Mouse (Mus musculus) common myeloid progenitor, adult 5-6 weeks (primary cell): ENCODE measurements at regions not wholly inside any gene's neighbourhood (a gene's known extent, or its start where the extent isn't known, plus 50 kb on each side); places are given as distances from the start of the nearest gene placed in this dataset.

ENCODE experiments used
- ATAC-seq: replicated peaks from 2 replicates; pipeline ENCODE4 v1.8.0; 2016; ENCODE audit warnings: low read depth, mild to moderate bottlenecking, moderate TSS enrichment, inconsistent platforms; ENCODE audit not compliant: poor library complexity, severe bottlenecking

DNA sequence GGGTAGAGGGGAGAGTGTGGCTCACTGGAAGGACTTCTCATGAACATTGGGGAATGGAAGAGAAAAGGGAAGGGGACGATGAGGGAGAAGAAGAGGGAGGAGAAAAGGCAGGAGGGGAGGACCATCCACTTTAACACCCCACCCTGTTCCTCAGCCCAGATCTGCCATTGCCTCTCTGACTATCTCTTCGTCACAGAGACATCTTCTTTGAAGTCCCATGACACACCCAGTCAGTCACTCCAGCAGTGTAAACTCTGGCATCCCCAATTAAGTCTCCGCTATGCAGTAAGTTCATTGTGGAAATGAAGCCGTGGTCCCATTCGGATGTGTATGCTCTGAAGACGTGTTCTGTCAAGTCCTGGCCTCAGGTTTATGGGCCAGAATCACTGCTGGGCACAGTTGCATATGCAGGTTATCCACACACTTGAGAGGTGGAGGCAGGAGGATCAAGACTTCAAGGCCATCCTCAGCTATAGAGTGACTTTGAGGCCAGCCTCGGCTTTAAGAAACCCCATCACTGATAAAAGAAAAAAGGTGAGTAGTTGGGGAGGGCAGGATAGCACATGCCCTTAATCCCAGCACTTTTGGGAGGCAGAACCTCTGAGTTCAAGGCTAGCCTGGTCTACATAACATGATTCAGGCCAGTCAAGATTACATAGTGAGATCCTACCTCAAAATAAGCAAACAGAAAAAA, 141.0 kb upstream of the Med13l start:
- ATAC-seq, result no peak

DNA sequence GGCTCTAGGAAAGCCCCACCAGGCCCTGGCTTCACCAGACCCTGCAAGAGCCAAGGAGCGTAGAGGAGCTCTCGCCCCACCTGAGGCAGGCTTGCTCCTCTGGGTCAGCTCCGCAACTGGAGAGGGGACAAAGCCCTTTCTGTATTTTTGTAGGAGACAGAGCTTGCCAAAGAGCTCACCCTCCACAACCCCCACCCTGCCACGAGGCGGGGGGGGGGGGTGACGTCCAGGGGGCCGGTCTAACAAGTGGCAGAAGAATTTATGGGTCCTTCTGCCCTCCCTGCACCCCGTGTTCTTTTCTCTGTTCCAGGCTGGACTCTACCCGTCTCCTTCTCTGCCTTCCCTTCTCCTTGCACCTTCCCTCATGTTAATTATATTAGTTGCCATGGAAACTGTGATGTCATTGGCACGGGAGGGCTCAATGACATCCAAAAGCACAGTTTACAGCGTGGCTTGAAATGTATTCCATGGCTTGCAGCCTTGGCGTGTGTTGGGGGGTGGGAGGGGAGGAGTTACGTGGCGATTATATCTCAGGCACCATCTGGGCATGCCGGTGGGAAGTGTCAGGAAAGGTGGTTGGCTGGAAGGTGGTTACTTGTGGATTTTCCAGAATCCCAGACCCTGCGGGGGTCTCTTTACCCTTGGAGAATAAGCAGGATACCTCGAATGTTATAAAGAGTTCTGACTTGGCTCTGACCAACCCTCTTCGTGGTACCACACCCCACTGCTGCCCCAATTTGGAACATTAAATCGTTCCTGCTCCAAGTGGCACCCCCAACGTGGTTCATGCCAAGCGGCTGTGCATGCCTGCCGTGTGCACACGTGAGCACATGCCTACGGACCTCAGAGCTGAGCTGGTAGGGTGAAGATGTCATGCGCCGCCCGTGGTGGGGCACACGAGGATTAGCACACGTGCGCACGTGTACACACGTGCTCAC, 138.3 kb upstream of the Med13l start:
- ATAC-seq, result peak; percentile 53

DNA sequence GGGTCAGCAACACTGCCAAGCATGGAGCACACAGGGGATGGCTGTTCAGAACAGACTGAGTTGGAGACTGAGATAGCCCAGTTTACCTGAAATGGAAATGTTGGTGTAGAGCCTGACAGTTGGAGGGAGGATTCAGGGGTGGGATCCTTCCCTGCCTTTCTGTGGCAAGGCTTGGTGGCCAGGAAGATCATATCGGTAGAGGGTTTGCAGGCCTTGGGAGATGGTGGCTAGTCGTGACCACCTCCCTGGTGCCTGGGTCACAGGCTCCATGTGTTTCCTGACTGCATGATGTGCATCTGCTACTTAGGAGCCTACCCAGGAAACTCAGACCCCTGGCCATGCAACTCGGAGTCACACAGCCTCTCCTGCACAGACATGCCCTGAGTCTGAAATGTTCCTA, 136.3 kb upstream of the Med13l start:
- no peak for ATAC-seq

DNA sequence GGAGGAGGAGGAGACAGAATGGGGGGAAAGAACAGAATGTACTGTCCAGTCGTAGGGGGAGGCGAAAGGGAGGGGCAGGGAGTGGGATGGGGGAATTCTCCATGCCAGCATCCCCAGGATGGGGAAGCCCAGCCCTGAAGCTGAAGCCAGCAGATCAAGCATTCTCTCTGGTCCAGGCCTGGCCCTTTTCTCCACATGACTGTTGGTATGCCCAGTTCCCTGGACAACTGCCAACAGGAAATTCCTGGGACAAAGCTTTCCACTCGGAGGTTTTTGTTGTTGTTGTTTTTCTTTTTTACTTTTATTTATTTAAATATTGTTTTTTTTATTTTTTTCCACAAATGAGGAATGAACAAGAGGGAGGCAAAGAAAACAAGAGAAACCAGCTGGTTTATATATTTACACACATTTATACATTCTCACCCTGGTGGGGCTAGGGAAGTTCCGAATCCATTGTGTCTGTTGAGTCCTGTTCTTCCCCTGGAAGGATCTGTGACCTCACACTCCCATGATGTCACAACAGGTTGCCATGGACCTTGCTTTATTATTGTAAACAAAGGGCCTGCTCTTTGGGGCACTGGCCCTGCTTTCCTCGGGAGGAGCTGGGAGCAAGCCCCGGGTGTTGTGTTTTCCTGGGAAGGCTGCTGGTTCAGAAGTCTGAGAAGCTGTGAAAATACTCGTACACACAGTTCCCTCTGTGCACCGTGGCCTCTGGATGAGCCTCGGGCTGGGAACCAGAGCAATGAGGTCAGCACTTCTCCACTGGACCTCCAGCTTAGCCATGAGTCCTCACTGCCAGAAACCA, 135.5 kb upstream of the Med13l start:
- no peak for ATAC-seq

DNA sequence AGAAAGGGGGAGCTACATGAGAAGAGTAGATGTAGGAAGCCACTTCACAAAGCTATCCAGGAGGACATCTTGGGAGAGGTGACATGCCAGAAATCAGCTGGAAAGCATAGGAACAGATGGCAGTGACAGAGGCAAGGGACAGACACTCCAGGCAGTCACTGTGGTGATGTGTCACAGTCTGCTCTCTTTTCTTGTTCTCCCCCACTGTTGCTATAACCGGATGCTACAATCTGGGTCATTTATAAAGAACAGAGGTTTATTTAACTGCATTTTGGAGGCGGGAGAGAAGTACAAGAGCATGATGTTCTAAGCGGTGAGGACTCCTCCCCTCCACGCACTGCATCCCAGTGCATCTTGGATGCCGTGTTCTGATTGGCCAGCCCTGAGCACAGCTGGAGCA, 133.8 kb upstream of the Med13l start:
- ATAC-seq, result no peak

DNA sequence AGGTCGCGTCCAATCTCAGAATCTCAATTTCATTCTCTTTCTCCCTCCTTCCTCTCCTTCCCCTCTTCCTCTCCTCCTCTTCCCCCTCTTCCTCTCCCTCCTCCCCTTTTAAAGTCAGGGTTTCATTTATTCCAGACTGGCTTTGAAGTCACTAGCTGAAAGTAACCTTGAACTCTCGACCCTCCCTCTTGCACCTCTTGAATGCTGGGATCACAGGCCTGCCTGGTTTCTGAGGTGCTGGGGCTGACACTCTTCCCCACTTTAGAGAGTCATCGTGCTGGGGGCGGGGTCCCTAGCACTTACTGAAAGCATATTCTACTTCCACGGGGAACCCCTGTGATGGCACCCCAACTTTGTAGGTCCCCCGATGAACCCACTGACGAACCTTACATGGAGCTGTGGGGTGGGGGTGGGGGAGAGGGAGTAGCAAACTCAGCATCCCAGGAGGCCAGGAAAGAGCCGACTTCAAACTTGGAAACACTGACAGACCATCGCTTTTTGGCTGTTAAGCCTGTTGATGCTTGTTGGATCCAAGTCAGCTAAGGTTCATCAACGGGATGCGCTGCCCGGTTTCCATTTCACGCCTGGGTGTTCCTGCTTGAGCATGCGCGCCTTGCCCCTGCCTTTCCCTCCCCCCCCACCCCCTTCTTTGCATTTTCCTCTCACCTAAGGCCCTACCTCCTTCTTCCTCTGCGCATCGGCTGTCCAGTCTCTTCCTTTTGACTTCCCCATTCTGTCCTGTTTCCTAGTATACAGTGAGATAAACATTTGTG, 132.0 kb upstream of the Med13l start:
- ATAC-seq, result no peak

DNA sequence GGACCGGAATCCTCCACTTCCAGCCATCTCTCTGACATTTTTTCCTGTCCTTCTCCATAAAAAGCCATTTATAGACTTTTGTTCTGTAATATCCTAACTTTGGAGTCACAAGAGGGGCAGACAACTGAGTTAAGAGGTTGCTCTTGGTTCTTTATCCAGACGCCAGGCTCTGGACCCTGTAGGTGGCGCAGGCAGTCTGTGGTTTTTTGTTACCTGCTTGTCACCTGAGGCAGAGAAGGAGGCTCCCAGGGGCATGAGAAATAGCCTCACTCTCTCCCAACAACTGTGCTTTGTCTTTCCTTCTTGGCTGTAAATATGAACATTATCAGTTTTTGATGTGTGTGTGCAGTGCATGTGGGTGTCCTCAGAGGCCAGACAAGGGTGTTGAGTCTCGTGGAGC, 126.9 kb upstream of the Med13l start:
- ATAC-seq, result no peak

DNA sequence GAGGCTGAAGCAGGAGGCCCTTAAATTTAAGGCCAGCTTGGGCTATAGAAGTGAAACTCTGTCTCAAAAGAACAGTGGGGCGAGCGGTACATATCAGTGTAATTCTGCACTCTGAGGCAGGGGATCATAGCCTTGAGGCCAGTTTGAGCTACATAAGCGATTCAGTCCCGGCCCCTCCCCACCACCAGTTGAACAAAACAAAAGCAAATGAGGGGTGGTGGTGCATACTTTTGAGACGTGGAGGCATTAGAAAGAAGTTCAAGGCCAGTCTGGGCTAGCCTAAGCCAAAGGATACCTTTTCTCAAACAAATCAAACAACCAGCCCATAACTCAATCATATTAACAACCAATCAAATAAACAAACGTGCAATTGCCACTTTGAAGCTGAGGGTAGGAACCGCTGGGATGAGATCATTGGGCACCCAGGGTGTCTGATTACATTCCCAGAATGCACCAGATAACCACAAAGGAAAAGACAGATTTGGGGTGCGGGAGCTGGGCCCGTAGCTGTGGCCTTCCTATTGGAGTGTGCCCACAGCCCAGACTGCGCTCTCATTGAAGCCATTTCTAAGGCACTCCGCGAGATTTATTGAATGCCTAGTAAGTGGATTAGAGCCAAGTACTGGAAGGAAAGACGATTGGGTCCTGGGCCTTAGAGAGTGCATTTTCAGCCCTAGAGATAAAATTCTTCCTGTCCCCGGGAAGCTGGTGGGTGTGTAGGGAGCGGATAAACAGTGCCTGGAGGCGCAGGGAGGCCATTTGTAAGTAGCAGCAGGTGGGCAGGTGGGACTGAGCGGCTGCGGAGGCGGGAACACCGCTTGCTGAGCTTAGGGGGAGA, 125.5 kb upstream of the Med13l start:
- no peak for ATAC-seq

DNA sequence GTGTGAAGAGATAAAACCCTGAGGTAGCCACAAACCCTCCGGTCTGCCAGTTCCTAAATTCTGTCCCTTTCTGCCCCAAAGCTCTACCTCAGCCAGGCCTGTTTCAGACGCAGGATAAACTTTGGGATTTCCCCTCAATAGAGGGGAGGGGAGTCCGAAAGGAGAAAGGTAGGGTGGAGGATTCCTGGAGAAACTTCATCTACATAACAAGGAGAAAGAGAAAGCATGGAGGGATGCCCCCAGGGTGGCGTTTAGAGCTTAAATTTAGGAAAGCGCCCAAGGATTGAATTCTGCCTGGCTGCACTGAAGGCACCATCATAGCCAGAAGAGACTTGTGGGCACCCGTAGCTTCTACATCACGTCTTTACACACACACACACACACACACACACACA, 124.9 kb upstream of the Med13l start:
- no peak for ATAC-seq

DNA sequence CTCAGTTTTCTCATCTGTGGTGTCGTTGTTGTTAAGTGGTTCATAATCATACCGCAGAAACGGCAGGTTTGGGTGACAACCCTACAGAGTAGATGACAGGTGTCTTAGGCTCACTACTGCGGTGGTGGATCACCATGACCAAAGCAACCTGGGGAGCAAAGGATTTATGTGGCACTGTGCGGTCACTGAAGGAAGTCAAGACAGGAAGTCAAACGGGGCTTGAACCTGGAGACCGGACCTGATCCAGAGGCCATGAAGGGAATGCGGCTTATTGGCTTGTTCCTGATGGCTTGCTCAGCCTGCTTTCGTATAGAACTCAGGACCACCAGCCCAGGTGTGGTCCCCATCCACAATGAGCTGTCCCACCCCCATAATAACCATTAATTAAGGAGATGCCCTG, 124.4 kb upstream of the Med13l start:
- ATAC-seq, result peak; percentile 45; the same call in 1 of the 2 replicates

DNA sequence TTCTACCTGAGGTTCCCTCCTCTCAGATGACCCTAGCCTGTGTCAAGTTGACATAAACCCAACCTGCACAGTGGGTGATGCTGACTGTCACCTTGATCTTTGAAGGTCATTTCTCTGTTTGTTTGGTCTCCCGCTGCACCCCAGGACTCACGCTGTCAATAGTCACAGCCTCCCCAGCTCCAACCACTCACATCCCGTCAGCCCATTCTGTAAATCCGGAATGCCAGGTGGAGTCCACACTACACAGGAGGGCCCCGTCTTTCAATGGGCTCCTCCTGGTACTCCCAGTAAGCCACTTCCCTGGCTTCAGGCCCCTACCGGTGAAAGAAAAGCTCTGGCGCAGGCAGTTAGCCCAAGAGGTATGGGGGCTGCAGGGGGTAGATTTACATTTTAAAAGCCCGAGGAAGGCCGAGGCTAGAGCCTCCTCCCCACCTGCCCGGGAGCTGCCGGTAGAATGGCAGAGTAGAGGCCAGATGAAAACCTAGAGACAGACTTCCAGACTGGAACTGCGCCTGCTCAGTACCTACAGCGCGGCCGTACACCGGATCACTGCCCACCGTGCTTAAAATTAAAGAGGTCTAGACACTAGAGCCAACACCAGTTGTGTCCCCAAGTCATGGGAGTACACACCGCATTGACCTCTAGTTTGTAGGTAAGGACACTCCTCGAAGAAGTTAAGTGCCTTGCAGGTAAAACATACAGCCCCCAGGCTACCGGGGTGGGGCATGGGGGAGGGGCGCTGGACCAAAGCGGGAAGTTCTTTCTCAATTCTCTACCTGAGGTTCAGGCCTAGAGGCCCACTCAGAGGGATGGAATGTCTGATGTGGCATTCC, 123.8 kb upstream of the Med13l start:
- ATAC-seq, result no peak

DNA sequence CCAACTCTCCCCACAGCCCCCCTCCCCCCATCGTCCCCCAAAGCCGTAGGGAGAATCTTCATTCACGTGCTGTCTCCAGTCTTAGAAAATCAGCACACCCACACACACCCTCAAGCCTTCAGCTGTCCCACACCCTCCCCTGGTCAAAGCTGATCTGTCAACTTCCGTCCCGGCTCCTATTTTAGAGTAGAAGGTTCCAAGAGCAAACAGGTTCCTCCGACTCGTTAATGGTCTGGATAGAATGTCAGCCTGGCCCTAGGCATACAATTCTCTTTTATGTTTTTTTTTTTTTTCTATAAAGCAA, 123.2 kb upstream of the Med13l start:
- ATAC-seq, result no peak

DNA sequence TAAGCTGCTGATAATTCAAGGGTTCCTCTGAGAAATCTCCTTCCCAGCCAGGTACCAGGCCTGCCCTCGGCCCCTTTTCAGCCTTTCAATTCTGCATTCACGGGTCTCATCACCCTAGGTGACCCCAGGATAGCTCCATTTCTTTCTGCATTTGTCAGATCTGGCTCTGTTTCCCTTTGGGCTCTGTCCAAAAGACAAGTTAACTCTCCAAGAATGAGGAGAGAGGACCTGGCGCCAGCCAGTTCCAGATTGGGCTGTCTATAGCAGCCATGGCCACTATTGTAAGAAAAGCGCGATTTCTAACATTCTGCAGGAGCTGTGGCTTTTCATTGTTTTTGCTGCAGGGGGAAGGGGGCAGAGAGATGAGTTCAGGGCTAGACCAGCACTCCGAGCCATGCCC, 122.5 kb upstream of the Med13l start:
- no peak for ATAC-seq

DNA sequence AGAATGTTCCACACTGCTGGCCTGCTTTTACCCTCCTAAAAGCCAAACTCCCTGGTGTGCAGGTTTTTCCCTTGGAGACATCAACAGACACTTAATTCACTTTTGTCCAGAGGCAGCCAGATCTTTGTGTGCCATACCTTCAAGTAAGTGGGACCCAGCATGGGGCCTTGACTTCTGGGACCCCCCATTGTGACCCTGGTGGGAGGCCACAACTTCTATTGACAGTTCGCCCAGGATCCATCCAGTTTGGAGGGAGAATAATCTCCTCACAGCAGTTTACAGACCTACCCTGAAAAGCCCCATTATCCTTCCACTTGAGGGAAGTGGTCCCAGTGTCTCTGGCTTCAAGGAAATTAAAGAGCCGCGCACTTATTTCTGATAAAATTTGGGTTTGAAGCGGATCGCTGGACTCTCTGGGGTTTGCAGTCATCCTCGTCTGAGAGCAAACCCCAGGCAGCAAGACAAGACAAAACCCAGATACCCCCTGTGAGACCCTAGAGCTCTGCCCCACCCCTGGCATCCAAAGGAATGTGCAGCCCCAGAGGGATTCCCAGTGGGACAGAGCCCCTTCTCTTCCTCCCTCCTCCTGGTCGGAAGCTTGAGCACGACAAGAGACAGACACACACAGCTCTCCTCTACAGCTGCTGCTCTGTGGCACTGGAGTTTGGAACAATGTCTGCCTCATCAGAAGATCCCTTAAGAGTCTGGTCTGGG, 115.8 kb upstream of the Med13l start:
- no peak for ATAC-seq

DNA sequence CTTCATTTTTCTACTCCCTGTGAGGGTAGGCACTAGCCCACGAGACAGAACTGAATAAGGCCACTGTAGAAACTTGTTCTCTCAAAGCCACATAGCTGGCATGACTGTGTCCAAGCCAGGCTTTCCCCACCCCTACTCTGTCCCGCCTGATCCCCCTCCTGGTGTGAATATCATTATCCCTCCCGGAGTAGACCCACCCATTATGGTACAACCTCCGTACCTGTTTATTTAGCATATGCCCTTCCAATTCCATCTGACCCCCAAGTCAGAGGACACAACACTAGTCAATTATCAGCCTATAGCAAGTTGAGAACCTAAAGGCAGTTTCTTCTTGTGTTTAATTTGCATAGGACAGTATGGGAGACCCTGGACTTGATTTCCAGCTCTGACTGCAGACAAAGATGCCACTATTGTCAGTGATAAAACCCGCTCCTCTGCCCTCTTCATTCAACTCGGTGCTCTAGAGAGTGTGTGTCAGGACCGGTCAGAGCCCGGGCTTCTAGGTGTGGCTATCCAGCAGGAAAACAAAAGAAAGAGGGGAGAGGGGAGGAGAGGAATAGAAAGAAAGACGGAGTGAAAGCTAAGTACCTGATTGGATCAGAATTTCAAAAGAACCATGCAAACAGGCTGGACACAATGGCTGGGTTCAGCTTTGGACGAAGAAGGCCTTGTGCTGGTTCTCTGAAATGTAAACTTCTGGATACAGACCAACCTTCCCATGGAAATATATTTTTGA, 115.1 kb upstream of the Med13l start:
- no peak for ATAC-seq

DNA sequence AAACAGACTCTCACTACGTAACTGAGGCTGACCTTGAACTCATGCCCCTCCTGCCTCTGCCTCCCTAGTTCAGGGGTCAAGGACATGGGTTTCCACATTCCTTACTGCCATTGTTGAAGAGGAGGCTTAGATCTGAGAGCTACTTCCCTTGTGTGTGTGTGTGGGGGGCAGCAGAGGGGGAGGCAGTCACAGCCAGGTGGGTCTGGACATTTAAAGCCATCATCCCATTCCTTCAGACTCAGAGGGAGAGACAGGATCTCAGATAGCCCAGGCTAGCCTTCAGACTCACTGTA, 114.5 kb upstream of the Med13l start:
- ATAC-seq, result no peak

DNA sequence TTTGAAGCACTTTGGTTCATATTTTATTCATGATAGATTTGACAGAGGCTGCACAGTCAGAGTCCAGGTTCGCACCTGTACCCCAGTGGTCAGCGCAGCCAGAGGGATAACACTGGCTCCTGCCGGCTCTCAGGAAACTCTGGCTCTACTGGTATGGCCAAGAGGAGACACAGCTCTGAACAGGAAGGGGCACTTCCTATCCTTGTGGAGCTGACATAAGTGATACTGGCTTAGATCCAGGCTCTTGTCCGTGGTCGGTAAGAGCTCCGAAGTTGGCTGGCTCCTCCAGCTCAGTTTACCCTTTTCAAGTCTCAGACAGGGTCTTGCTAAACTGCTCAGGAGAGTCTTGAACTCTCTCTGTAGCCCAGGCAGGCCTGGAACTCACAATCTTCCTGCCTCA, 113.6 kb upstream of the Med13l start:
- no peak for ATAC-seq
